In the genomic region with DNA sequence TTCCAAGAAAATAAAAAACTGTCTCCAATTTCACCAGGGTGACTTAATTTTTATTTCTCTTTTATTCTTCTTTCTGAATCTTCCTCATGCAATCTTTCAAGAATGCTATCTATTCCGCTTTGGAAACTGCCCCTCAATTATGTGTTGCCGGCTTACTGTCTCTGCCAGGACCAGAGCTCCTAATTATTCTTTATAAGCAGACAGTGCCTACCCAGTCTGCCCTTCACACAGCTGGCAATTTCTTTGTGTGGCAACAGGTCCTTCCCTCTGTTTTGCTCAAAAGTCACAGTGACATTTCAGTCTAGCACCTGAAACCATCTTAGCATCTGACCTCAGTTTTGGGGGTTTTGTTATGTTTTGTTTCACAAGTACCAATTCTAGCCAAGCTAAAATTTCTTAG, we compare ENCODE assay signal across 25 mouse cellular contexts.
DNase-seq lines count a peak whose midpoint lies in the region; ATAC-seq lines count a peak whose summit lies in the region.
"Had no signal": no experiment of that assay in that cellular context is flagged by ENCODE, and none has a peak within 500 bp of the region (broad histone marks: within the 10 kb centered on the region; RNA-seq: fewer than 3 reads in every experiment).

No protein-coding gene starts in this region.

- 0 out of 2 replicates have a peak overlapping the region, but pooled peaks have one; percentile 24 for H3K27ac ChIP-seq in forebrain, embryonic 15.5 days (replicated peaks)
- 0 out of 2 replicates have a peak overlapping the region, but pooled peaks have one; percentile 37 for H3K27ac ChIP-seq in midbrain, embryonic 14.5 days (replicated peaks; ENCODE audit: low read depth, low read length)
- H3K27ac ChIP-seq in neural tube, embryonic 15.5 days (replicated peaks): 0 out of 2 replicates have a peak overlapping the region, but pooled peaks have one; percentile 28
- H3K27ac ChIP-seq: embryonic facial prominence, embryonic 10.5 days; heart, adult 2 months; heart, embryonic 15.5 days; intestine, embryonic 15.5 days; limb, embryonic 10.5 days had no signal

- 1% methylated on average over 2 of the region's 2 CpGs for WGBS in forebrain, embryonic 15.5 days
- 7% methylated on average over 2 of the region's 2 CpGs for WGBS in midbrain, embryonic 14.5 days
- WGBS in neural tube, embryonic 15.5 days: 9% methylated on average over 2 of the region's 2 CpGs

- H3K9me3 ChIP-seq in forebrain, embryonic 15.5 days: no peaks in the 10 kb centered on the region
- H3K9me3 ChIP-seq in midbrain, embryonic 14.5 days (ENCODE audit: control insufficient read depth, low read length): peaks cover 3% of the 10 kb centered on the region
- H3K9me3 ChIP-seq in neural tube, embryonic 15.5 days (replicated peaks): no peaks in the 10 kb centered on the region
- H3K9me3 ChIP-seq: embryonic facial prominence, embryonic 10.5 days; heart, embryonic 15.5 days; intestine, embryonic 15.5 days; limb, embryonic 10.5 days had no signal

- peak; percentile 3 for DNase-seq in retina, postnatal 1 day
- no peak for DNase-seq in retina, embryonic 14.5 days (ENCODE audit: low spot score)
- peak; percentile 57 for DNase-seq in midbrain, embryonic 14.5 days
- no peak for DNase-seq in lung, postnatal 4 days
- no peak for DNase-seq in right cerebral cortex, postnatal 36 days (ENCODE audit: low spot score in 2 of 2)
- DNase-seq in heart, adult 9 months (ENCODE audit: low spot score in 2 of 2): no peak
- DNase-seq: adrenal gland, postnatal 10 days; cerebellum, adult 11 months; cerebellum, postnatal 10 days; gastrocnemius, postnatal 14 days; heart, adult 2 months; kidney, adult 9 months; kidney, postnatal 25 days; layer of hippocampus, adult 9-11 months; lung, adult 18-20 months; lung, postnatal 14 days; right cerebral cortex, postnatal 25 days; thymus, adult 2 months had no signal

- no peak overlapping the region for H3K4me3 ChIP-seq in forebrain, embryonic 15.5 days
- no peak overlapping the region for H3K4me3 ChIP-seq in midbrain, embryonic 14.5 days (replicated peaks; ENCODE audit: low read depth, low read length)
- no peak overlapping the region for H3K4me3 ChIP-seq in neural tube, embryonic 15.5 days (replicated peaks)
- H3K4me3 ChIP-seq: embryonic facial prominence, embryonic 10.5 days; heart, adult 2 months; heart, embryonic 15.5 days; intestine, embryonic 15.5 days; limb, embryonic 10.5 days had no signal

- H3K4me1 ChIP-seq in forebrain, embryonic 15.5 days: peaks cover 14% of the 10 kb centered on the region
- peaks cover 16% of the 10 kb centered on the region; the same call in 1 of the 2 replicates for H3K4me1 ChIP-seq in midbrain, embryonic 14.5 days (ENCODE audit: control insufficient read depth, insufficient read depth, low read length)
- peaks cover 8% of the 10 kb centered on the region; the same call in 1 of the 2 replicates for H3K4me1 ChIP-seq in neural tube, embryonic 15.5 days
- H3K4me1 ChIP-seq: embryonic facial prominence, embryonic 10.5 days; limb, embryonic 10.5 days had no signal

- no peaks in the 10 kb centered on the region for H3K27me3 ChIP-seq in forebrain, embryonic 15.5 days
- no peaks in the 10 kb centered on the region for H3K27me3 ChIP-seq in midbrain, embryonic 14.5 days (ENCODE audit: control insufficient read depth, insufficient read depth, low read length)
- H3K27me3 ChIP-seq in neural tube, embryonic 15.5 days (replicated peaks): no peaks in the 10 kb centered on the region
- H3K27me3 ChIP-seq: heart, embryonic 15.5 days; intestine, embryonic 15.5 days had no signal

- H3K4me2 ChIP-seq in forebrain, embryonic 15.5 days (replicated peaks): no peak overlapping the region
- H3K4me2 ChIP-seq in midbrain, embryonic 14.5 days (ENCODE audit: low read length): no peak overlapping the region
- no peak overlapping the region for H3K4me2 ChIP-seq in neural tube, embryonic 15.5 days
- H3K4me2 ChIP-seq: heart, embryonic 15.5 days; intestine, embryonic 15.5 days; liver, embryonic 11.5 days had no signal

- ATAC-seq in forebrain, embryonic 15.5 days (replicated peaks): peak; percentile 79
- peak; percentile 66; the same call in 1 of the 2 replicates for ATAC-seq in midbrain, embryonic 14.5 days (ENCODE audit: low FRiP score, low TSS enrichment)
- ATAC-seq in neural tube, embryonic 15.5 days (ENCODE audit: low FRiP score): no peak
- ATAC-seq: intestine, embryonic 15.5 days had no signal

- H3K9ac ChIP-seq in forebrain, embryonic 15.5 days (replicated peaks): no peak overlapping the region
- no peak overlapping the region for H3K9ac ChIP-seq in midbrain, embryonic 14.5 days (replicated peaks; ENCODE audit: low read length)
- H3K9ac ChIP-seq in neural tube, embryonic 15.5 days (replicated peaks): no peak overlapping the region
- H3K9ac ChIP-seq: heart, embryonic 15.5 days; intestine, embryonic 15.5 days had no signal

- H3K36me3 ChIP-seq in forebrain, embryonic 15.5 days: no peaks in the 10 kb centered on the region
- H3K36me3 ChIP-seq in midbrain, embryonic 14.5 days (ENCODE audit: control insufficient read depth, insufficient read depth, low read length): no peaks in the 10 kb centered on the region
- H3K36me3 ChIP-seq in neural tube, embryonic 15.5 days: no peaks in the 10 kb centered on the region
- H3K36me3 ChIP-seq: embryonic facial prominence, embryonic 10.5 days; heart, embryonic 15.5 days; intestine, embryonic 15.5 days; limb, embryonic 10.5 days had no signal

Comparison
In these comparisons a context has a peak if more than half of its experiments do, and no peak if none do; other contexts are left out.
1. DNase-seq: peak in retina, postnatal 1 day (single experiment) and midbrain, embryonic 14.5 days (single experiment); none in retina, embryonic 14.5 days (single experiment), lung, postnatal 4 days (0 of 2), right cerebral cortex, postnatal 36 days (0 of 2) and heart, adult 9 months (0 of 2).
2. Peak in every context shown above with its lines, with median percentiles within 50 percentile points of each other: H3K27ac ChIP-seq.